Mouse (Mus musculus) heart, postnatal 0 days (tissue): ENCODE results near the gene Itm2b.

Experiments used
- CTCF ChIP-seq: IDR thresholded peaks from 2 replicates; pipeline ENCODE4 v1.5.1; 2016; ENCODE audit warnings: antibody characterized with exemption, control low read depth, low read depth
- EP300 ChIP-seq: IDR thresholded peaks from 2 replicates; pipeline ENCODE4 v1.6.1; 2016; ENCODE audit warnings: antibody characterized with exemption, low read depth

- TF ChIP-seq CTCF = no peak
- no peak for TF ChIP-seq EP300
These were observed 48.4 kb upstream of the Itm2b start for GRCm38 (mm10) chr14:73433487-73433886.
